Mouse (Mus musculus) neural tube, embryonic 12.5 days (tissue): ENCODE measurements at regions not wholly inside any gene's neighbourhood (a gene's known extent, or its start where the extent isn't known, plus 50 kb on each side); places are given as distances from the start of the nearest gene placed in this dataset.
A peak's percentile ranks its signal among the peaks of the same experiment; 100 is the strongest.
"Not testable (repeated sequence)": the region's sequence is repeated elsewhere in the genome, so short reads cannot be mapped to it uniquely, and the experiment has no call there.

ENCODE experiments used
- ATAC-seq: fragments of 200-750 bp; cut with Nextera tagmentation; 2 replicates; pipeline ENCODE4 v1.8.0; 2017; ENCODE audit warnings: low read depth, mild to moderate bottlenecking, moderate TSS enrichment, moderate library complexity; ENCODE audit not compliant: low FRiP score
- H3K27ac ChIP-seq: fragments of 300-500 bp; sonication (generic); 2 replicates; pipeline ENCODE4 v1.5.1; 2016
- H3K27me3 ChIP-seq: fragments of 300-500 bp; sonication (generic); replicated peaks from 2 replicates; pipeline ENCODE4 v1.6.1; 2016; ENCODE audit warnings: mild to moderate bottlenecking
- H3K36me3 ChIP-seq: fragments of 300-500 bp; sonication (generic); 2 replicates; pipeline ENCODE4 v1.6.1; 2016; ENCODE audit warnings: mild to moderate bottlenecking
- H3K4me1 ChIP-seq: fragments of 300-500 bp; sonication (generic); 2 replicates; pipeline ENCODE4 v1.6.1; 2016
- H3K4me2 ChIP-seq: fragments of 300-500 bp; sonication (generic); replicated peaks from 2 replicates; pipeline ENCODE4 v1.6.1; 2016; ENCODE audit warnings: mild to moderate bottlenecking
- H3K4me3 ChIP-seq: fragments of 300-500 bp; sonication (generic); 2 replicates; pipeline ENCODE4 v1.5.1; 2016
- H3K9ac ChIP-seq: fragments of 300-500 bp; sonication (generic); 2 replicates; pipeline ENCODE4 v1.6.1; 2016; ENCODE audit warnings: mild to moderate bottlenecking
- H3K9me3 ChIP-seq: fragments of 300-500 bp; sonication (generic); 2 replicates; pipeline ENCODE4 v1.6.1; 2016; ENCODE audit warnings: mild to moderate bottlenecking
- WGBS: fragments of 180-500 bp; shearing (Covaris S2); methylation state at CpG from one replicate; pipeline ENCODE4 v1.1.7; 2016; 5-methylcytosine and 5-hydroxymethylcytosine counted together

- no peaks in the 10 kb centered on the region for H3K27me3 ChIP-seq
- no peak for ATAC-seq
- no peak overlapping the region for H3K9ac ChIP-seq
- WGBS, result 67% methylated on average over 2 of the region's 2 CpGs
- H3K27ac ChIP-seq, result no peak overlapping the region
- H3K4me3 ChIP-seq, result no peak overlapping the region
- H3K9me3 ChIP-seq, result no peaks in the 10 kb centered on the region
- no peak overlapping the region for H3K4me2 ChIP-seq
- H3K36me3 ChIP-seq, result no peaks in the 10 kb centered on the region
- no peaks in the 10 kb centered on the region for H3K4me1 ChIP-seq
Observed at GRCm38 (mm10) chr15:96078580-96078979, 208.7 kb upstream of the Arid2 start.

DNA sequence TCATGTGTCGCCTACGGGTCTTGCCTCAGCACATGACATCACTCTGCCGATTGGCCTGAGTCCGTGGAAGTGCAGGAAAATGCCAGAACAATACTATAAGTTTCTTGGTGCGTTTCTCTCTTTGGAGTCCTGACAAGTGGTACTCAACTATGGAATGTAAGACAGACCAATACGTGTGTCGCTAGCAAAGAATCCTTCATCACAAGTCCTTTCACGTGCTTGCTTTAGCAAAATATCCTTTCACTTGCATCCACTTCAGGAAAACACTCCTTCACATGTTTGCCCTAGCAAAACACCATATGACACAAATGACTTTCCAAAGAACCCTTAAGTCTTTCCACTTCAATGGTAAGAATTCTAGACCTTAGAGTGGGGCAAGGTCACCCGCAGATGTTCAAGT is 197.6 kb upstream of the Arid2 start:
- H3K9ac ChIP-seq, result no peak overlapping the region
- H3K4me1 ChIP-seq, result no peaks in the 10 kb centered on the region
- H3K4me2 ChIP-seq, result no peak overlapping the region
- H3K4me3 ChIP-seq, result no peak overlapping the region
- no peaks in the 10 kb centered on the region for H3K9me3 ChIP-seq
- no peaks in the 10 kb centered on the region for H3K27me3 ChIP-seq
- 91% methylated on average over 9 of the region's 9 CpGs for WGBS
- ATAC-seq, result no peak
- no peak overlapping the region for H3K27ac ChIP-seq
- H3K36me3 ChIP-seq, result no peaks in the 10 kb centered on the region

DNA sequence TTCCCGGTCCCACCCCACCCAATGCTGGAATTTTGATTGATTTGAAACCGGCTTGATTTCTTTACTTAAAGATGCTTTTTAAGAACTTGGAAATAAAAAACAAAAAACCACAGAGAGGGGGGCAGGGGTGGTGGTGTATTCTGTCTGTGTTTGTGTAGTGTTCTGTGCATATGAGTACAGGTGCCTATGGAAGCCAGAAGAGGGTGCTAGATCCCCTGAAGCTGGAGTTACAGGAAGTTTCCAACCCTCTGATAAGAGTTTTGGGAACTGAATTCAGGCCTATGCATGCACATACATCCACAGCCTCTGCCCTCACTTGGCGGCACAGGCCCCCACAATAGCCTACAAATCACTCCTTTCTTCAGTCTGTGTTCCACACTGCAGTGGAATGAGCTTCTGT is 190.9 kb upstream of the Arid2 start:
- H3K9me3 ChIP-seq, result no peaks in the 10 kb centered on the region
- H3K27me3 ChIP-seq, result no peaks in the 10 kb centered on the region
- H3K9ac ChIP-seq, result no peak overlapping the region
- no peak overlapping the region for H3K4me3 ChIP-seq
- WGBS, result 89% methylated on average over 3 of the region's 3 CpGs
- no peak overlapping the region for H3K27ac ChIP-seq
- no peak overlapping the region for H3K4me2 ChIP-seq
- H3K4me1 ChIP-seq, result no peaks in the 10 kb centered on the region
- H3K36me3 ChIP-seq, result no peaks in the 10 kb centered on the region
- ATAC-seq, result no peak

DNA sequence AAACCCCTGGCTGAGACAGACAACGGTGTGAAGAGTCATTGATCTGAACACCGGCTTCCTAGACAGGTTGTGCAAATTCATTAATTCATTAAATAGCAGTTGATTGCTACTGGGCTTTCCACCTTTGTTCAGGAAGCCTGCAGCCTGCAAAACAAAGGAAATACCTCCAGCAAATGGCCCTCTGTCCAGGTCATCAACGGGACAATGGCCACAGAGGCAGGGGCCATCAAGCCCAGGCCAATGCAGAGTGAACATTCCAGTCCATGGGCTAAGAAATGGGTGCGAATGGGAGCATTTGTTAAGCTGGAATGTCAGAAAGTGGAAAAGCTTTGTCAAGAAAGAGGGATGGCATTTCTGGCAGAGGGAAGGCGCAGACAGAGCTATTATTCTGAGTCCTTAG is 188.5 kb upstream of the Arid2 start:
- ATAC-seq, result no peak
- Histone ChIP-seq H3K4me1 (peaks cover under 1% of the 10 kb centered on the region; the same call in 1 of the 2 replicates), H3K4me2 (no peak overlapping the region), H3K36me3 (no peaks in the 10 kb centered on the region), H3K27me3 (no peaks in the 10 kb centered on the region), H3K4me3 (no peak overlapping the region), H3K9me3 (no peaks in the 10 kb centered on the region), H3K9ac (no peak overlapping the region), H3K27ac (no peak overlapping the region)
- 47% methylated on average over 5 of the region's 5 CpGs for WGBS

- H3K4me2 ChIP-seq, H3K27ac ChIP-seq, H3K4me1 ChIP-seq, H3K27me3 ChIP-seq, H3K4me3 ChIP-seq, ATAC-seq, H3K36me3 ChIP-seq, H3K9ac ChIP-seq, H3K9me3 ChIP-seq: not testable (repeated sequence)
- 66% methylated on average over 12 of the region's 13 CpGs for WGBS
Observed at GRCm38 (mm10) chr15:96099844-96100640, 187.3 kb upstream of the Arid2 start.

GRCm38 (mm10) chr15:96103737-96104136 is 183.6 kb upstream of the Arid2 start:
- 16% methylated on average over 6 of the region's 6 CpGs for WGBS
- H3K36me3 ChIP-seq, result no peaks in the 10 kb centered on the region
- no peak overlapping the region for H3K9ac ChIP-seq
- no peaks in the 10 kb centered on the region for H3K9me3 ChIP-seq
- H3K4me3 ChIP-seq, result no peak overlapping the region
- peak; percentile 71 for ATAC-seq
- H3K27ac ChIP-seq, result no peak overlapping the region
- H3K4me2 ChIP-seq, result no peak overlapping the region
- H3K4me1 ChIP-seq, result peaks cover 3% of the 10 kb centered on the region
- no peaks in the 10 kb centered on the region for H3K27me3 ChIP-seq

GRCm38 (mm10) chr15:96107503-96107902 is 179.8 kb upstream of the Arid2 start:
- no peaks in the 10 kb centered on the region for H3K36me3 ChIP-seq
- no peak overlapping the region for H3K27ac ChIP-seq
- H3K4me1 ChIP-seq, result peaks cover 3% of the 10 kb centered on the region
- H3K4me2 ChIP-seq, result no peak overlapping the region
- H3K9ac ChIP-seq, result no peak overlapping the region
- 63% methylated on average over 4 of the region's 4 CpGs for WGBS
- H3K4me3 ChIP-seq, result no peak overlapping the region
- ATAC-seq, result no peak
- H3K27me3 ChIP-seq, result no peaks in the 10 kb centered on the region
- no peaks in the 10 kb centered on the region for H3K9me3 ChIP-seq

- no peak overlapping the region for H3K9ac ChIP-seq
- no peaks in the 10 kb centered on the region for H3K27me3 ChIP-seq
- H3K4me2 ChIP-seq, result no peak overlapping the region
- no peak for ATAC-seq
- H3K36me3 ChIP-seq, result no peaks in the 10 kb centered on the region
- H3K9me3 ChIP-seq, result no peaks in the 10 kb centered on the region
- no peak overlapping the region for H3K27ac ChIP-seq
- no peaks in the 10 kb centered on the region for H3K4me1 ChIP-seq
- 93% methylated on average over 13 of the region's 13 CpGs for WGBS
- no peak overlapping the region for H3K4me3 ChIP-seq
Observed at GRCm38 (mm10) chr15:96113091-96113490, 174.2 kb upstream of the Arid2 start.

DNA sequence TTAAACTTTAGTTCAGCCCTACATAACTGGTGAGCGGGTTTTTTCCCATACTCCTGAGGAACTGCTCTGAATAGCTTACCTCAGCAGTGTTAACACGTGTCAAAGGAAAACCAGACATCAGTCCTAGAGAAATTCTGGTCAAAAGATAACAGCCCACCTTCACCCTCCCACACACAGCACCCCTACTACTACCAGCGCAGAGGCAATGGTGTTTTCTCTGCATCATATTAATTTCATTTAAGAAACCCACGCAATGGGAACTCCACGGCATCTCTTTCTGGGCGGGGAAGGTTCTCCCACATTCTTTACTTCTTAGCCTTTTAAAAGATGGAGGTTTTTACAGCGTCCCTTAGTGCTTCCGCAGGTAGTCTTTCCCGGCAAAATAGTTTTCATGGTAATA is 172.7 kb upstream of the Arid2 start:
- no peaks in the 10 kb centered on the region for H3K27me3 ChIP-seq
- WGBS, result 85% methylated on average over 9 of the region's 9 CpGs
- no peaks in the 10 kb centered on the region for H3K36me3 ChIP-seq
- H3K9ac ChIP-seq, result no peak overlapping the region
- no peak overlapping the region for H3K4me3 ChIP-seq
- H3K9me3 ChIP-seq, result no peaks in the 10 kb centered on the region
- ATAC-seq, result no peak
- H3K4me2 ChIP-seq, result no peak overlapping the region
- H3K27ac ChIP-seq, result no peak overlapping the region
- no peaks in the 10 kb centered on the region for H3K4me1 ChIP-seq

DNA sequence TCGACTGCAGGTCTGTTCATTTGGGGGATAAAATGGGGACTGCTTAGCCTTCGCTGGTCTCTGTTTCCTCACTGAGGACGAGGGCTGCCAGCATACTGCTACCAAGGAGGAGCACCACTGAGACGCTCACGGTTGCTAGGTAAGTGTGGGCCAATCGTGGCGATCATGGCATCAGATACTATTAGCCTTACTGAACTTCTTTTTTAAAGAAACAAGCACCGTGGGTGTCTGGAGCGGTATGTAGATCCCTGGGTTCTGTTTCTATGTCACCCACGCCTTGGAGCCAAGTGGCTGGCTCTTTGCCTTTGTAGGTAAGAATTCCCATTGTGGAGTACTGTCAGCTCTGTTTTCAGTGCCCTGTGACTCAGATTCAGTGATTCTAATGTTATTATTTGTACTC is 172.1 kb upstream of the Arid2 start:
- Histone ChIP-seq H3K36me3 (no peaks in the 10 kb centered on the region), H3K4me3 (no peak overlapping the region), H3K4me1 (no peaks in the 10 kb centered on the region), H3K27me3 (no peaks in the 10 kb centered on the region), H3K4me2 (no peak overlapping the region), H3K27ac (no peak overlapping the region), H3K9ac (no peak overlapping the region), H3K9me3 (no peaks in the 10 kb centered on the region)
- 62% methylated on average over 10 of the region's 10 CpGs for WGBS
- no peak for ATAC-seq

DNA sequence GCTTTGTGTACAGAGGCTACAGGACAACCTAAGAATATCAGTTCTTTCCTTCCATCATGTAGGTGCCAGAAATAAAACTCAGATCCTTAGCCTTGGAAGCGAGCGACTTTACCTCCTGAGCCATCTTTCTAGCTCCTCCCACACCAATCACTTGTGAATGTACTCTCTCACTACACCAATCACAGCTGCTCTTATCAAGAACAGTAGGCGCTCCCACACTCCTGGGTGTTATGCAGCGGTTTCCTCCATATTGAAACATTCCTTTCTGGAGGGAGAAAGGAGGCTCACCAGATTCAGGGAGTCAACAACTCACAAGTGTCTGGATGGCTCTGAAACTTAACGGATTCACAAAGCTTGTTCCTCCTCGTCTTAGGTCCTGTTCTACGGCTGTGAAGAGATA is 168.1 kb upstream of the Arid2 start:
- H3K36me3 ChIP-seq, result no peaks in the 10 kb centered on the region
- no peaks in the 10 kb centered on the region for H3K9me3 ChIP-seq
- 91% methylated on average over 7 of the region's 7 CpGs for WGBS
- no peak for ATAC-seq
- H3K27ac ChIP-seq, result no peak overlapping the region
- no peak overlapping the region for H3K9ac ChIP-seq
- H3K4me2 ChIP-seq, result no peak overlapping the region
- H3K27me3 ChIP-seq, result no peaks in the 10 kb centered on the region
- no peaks in the 10 kb centered on the region for H3K4me1 ChIP-seq
- no peak overlapping the region for H3K4me3 ChIP-seq

DNA sequence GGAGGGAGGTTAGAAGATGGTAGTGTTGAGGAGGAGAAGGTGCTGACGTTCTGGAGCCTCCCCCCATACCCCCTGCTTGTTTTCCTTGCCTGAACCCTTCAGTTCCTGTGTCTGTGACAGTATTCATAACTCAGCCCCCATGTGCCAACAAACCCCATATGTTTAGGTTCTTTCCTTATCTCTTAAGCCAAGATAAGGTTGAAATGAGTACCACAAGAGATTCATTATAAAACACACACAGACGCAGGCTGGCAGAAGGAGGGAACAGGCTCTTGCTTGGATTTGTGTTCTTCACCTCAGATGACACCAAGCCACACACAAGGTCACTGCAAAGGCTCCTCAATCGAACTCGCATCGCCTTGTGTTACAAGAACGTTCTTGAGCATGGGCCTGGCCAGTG is 162.9 kb upstream of the Arid2 start:
- Histone ChIP-seq H3K4me3 (no peak overlapping the region), H3K4me1 (no peaks in the 10 kb centered on the region), H3K4me2 (no peak overlapping the region), H3K36me3 (no peaks in the 10 kb centered on the region), H3K9me3 (no peaks in the 10 kb centered on the region), H3K9ac (no peak overlapping the region), H3K27ac (no peak overlapping the region), H3K27me3 (no peaks in the 10 kb centered on the region)
- 88% methylated on average over 6 of the region's 6 CpGs for WGBS
- ATAC-seq, result no peak

DNA sequence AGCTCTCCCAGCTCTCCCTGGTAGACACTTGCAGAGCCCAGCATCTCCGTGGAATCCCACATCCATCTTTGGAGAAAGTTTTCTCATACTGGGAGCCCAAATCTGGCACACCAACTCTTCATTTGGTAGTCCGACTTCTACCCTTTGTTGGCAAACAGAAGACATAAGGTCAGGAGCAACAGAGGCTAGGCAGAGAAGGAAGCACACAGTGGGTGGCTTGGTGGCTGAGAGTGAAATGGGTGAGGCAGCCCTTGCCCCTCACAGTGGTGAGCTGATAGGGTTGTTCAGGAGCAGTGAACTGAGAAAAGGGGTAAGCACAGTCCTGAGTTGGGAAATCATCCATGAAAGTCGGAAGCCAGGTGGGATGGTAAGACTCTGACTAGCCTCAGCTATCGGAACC is 157.6 kb upstream of the Arid2 start:
- Histone ChIP-seq H3K27me3 (0 out of 2 replicates have a peak, but pooled peaks cover 4% of the 10 kb centered on the region), H3K4me3 (no peak overlapping the region), H3K27ac (no peak overlapping the region), H3K4me1 (no peaks in the 10 kb centered on the region), H3K36me3 (no peaks in the 10 kb centered on the region), H3K9ac (no peak overlapping the region), H3K9me3 (no peaks in the 10 kb centered on the region), H3K4me2 (no peak overlapping the region)
- ATAC-seq, result no peak
- 81% methylated on average over 4 of the region's 4 CpGs for WGBS
